Mouse (Mus musculus) limb, embryonic 11.5 days (tissue): Measurements from ENCODE around the gene Hoxb3. TPM values are rescaled to one million over a fixed set of nuclear protein-coding genes. Genes with fewer than 3 reads are reported as not detected.

Source experiments
- ATAC-seq: fragments of 200-750 bp; cut with Nextera tagmentation; 2 replicates; pipeline ENCODE4 v1.8.0; 2017; ENCODE audit warnings: low read depth; ENCODE audit not compliant: insufficient number of reproducible peaks, low FRiP score, low TSS enrichment
- DNase-seq: peaks from one replicate; pipeline ENCODE4 v3.0.0-alpha.2; 2015; ENCODE audit warnings: low spot score
- H3K27ac ChIP-seq: fragments of 300-500 bp; sonication (generic); replicated peaks from 2 replicates; pipeline ENCODE4 v1.5.1; 2014; ENCODE audit warnings: low read depth, mild to moderate bottlenecking, low read length
- H3K27me3 ChIP-seq: fragments of 300-500 bp; sonication (generic); 2 replicates; pipeline ENCODE4 v1.6.1; 2014; ENCODE audit warnings: mild to moderate bottlenecking, low read length, mixed read lengths; ENCODE audit not compliant: control insufficient read depth, insufficient read depth
- H3K36me3 ChIP-seq: fragments of 300-500 bp; sonication (generic); 2 replicates; pipeline ENCODE4 v1.6.1; 2014; ENCODE audit warnings: mild to moderate bottlenecking, low read length, moderate library complexity, mixed read lengths; ENCODE audit not compliant: control insufficient read depth, insufficient read depth
- H3K4me1 ChIP-seq: fragments of 300-500 bp; sonication (generic); 2 replicates; pipeline ENCODE4 v1.6.1; 2014; ENCODE audit warnings: low read length, mixed read lengths; ENCODE audit not compliant: control insufficient read depth, insufficient read depth
- H3K4me2 ChIP-seq: fragments of 300-500 bp; sonication (generic); 2 replicates; pipeline ENCODE4 v1.6.1; 2014; ENCODE audit warnings: low read depth, mild to moderate bottlenecking, moderate library complexity; ENCODE audit not compliant: severe bottlenecking
- H3K4me3 ChIP-seq: fragments of 300-500 bp; sonication (generic); 2 replicates; pipeline ENCODE4 v1.5.1; 2014; ENCODE audit warnings: low read depth, low read length
- H3K9ac ChIP-seq: fragments of 300-500 bp; sonication (generic); 2 replicates; pipeline ENCODE4 v1.6.1; 2014; ENCODE audit warnings: mild to moderate bottlenecking, low read length
- H3K9me3 ChIP-seq: fragments of 300-500 bp; sonication (generic); 2 replicates; pipeline ENCODE4 v1.6.1; 2016; ENCODE audit warnings: low read length; ENCODE audit not compliant: control insufficient read depth
- WGBS: fragments of 180-500 bp; shearing (Covaris S2); extraction: QIAGEN DNeasy Blood & Tissue Kit; methylation state at CpG from one replicate; pipeline ENCODE4 v1.1.7; 2014; 5-methylcytosine and 5-hydroxymethylcytosine counted together
- polyA plus RNA-seq: library from polyadenylated mRNA; unstranded; fragments of >200 nt; fragmentation: Nextera tagmentation; extraction: Ambion mirVana; gene quantifications from 2 replicates; pipeline ENCODE4 v1.2.1, GENCODE M21; 2014

Hoxb3 gene
- polyA plus RNA-seq, 1 experiment from 2014 or later = 0.68 TPM

DNA sequence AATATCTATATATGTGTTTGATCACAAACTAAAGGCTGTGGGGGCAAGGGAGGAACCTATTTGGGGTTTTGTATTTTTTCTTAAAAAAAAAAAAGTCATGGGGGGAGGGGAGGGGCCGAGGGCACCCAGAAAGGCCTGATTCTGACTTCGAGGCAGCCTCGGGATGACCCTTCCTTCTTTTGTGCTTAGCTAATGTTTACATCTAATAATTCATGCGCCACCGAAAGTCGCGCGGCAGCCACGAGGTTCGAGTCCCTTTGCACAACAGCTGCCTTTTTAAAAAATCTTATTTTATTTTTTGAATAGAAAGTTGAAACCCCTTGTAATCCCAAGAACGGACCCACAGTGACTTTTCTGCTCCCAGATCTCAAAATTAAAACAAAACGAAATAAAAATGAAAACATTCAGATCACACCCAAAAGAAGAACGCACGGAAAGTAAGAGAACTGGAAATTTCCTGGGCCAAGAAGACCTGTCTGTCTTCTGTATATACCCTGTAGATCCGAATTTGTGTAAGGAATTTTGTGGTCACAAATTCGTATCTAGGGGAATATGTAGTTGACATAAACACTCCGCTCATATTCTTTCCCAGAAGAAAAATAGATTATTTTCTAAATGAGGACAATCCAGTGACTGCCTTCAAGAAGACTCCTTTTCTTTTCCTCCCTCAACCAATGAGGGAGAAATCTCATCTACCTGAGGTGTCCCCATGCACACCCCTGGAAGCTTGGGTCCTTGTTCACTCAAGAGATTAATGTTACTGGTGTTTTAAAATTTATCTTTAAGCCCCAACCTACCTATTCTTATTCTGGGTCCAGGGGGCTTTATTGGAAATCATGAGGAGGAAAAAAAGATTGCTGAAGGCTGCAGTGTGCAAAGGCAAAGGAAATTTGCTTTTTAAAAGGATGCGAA is 6.2 kb upstream of the Hoxb3 start:
- peaks cover 83% of the 10 kb centered on the region for H3K27me3 ChIP-seq
- no peak overlapping the region for H3K27ac ChIP-seq
- 4% methylated on average over 18 of the region's 18 CpGs for WGBS
- no peak overlapping the region for H3K4me3 ChIP-seq
- H3K9me3 ChIP-seq = no peaks in the 10 kb centered on the region
- no peaks in the 10 kb centered on the region for H3K36me3 ChIP-seq
- DNase-seq (no peak), ATAC-seq (no peak)
- no peak overlapping the region for H3K4me2 ChIP-seq
- H3K4me1 ChIP-seq = peaks cover 25% of the 10 kb centered on the region
- H3K9ac ChIP-seq = no peak overlapping the region

DNA sequence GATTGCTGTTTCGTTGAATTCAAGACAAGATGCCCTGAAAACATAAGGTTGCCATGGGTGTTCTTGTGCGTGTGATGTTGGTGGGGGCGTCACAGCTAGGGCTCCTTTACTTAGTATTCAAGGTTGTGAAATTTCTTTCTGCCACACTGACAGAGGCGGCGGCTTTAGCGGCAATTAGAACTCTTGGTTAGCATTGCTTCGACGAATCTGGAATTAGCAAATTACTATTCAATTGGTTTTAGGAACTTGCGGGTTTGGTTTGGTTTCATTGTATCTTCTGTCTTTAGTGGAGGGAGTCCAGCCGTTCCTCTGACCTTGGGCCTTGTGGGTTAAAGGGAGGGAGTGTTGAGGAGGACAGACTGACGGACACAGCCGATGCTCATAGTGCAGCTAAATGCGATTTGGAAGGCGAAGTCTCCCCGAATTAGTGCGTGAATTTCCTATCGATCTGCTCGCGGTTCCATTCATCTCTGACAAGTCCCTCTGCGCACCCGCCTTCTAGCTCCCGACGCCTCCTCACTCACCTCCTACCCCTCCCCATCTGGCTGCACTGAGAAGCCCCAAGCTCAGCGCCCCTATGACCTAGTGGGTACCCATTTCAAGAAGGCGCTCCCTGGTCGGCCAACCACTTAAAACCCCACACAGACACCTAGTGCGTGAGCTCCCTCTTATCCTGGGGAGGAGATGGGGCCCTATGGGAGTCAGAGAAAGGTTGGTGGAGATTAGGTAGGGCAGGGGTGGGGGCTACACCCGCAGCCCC is 5.3 kb upstream of the Hoxb3 start, which contains the start of gene Hoxb4:
Gene Hoxb4 (plus strand): TSS at position 660 of the 760 bp plus-strand sequence.
- ATAC-seq (0 out of 2 replicates have a peak, but pooled peaks have one; percentile 17), DNase-seq (no peak)
- Histone ChIP-seq H3K27ac (peak within 1 kb of the TSS; percentile 89), H3K4me2 (peak within 1 kb of the TSS; percentile 89), H3K4me1 (peaks cover 20% of the 10 kb centered on the region), H3K9me3 (no peaks in the 10 kb centered on the region), H3K27me3 (peaks cover 82% of the 10 kb centered on the region), H3K4me3 (peak within 1 kb of the TSS; percentile 38), H3K9ac (peak within 1 kb of the TSS; percentile 50), H3K36me3 (no peaks in the 10 kb centered on the region)
- 1% methylated on average over 28 of the region's 28 CpGs for WGBS

DNA sequence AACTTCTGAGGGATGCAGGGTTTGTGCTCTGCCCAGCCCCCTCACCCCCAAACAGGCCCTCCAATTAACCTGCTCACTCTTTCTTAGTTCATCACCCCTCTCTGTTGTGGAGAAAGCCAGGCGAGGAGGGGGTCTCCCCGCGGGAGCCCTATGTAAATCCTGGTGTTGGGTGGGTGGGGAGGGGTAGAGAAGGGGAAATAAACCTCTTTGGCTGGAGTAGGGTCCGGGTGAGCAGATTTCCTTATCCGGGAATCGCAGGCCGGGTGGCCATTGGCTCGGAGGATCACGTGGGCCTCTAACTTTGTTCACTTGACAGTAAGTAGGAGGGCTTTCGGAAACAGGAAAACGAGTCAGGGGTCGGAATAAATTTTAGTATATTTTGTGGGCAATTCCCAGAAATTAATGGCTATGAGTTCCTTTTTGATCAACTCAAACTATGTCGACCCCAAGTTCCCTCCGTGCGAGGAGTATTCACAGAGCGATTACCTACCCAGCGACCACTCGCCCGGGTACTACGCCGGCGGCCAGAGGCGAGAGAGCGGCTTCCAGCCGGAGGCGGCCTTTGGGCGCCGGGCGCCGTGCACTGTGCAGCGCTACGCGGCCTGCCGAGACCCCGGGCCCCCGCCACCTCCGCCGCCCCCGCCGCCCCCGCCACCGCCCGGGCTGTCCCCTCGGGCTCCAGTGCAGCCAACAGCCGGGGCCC is 4.6 kb upstream of the Hoxb3 start:
- Histone ChIP-seq H3K36me3 (no peaks in the 10 kb centered on the region), H3K9me3 (no peaks in the 10 kb centered on the region), H3K27me3 (peaks cover 80% of the 10 kb centered on the region), H3K4me1 (peaks cover 20% of the 10 kb centered on the region), H3K27ac (peak overlapping the region; percentile 89), H3K4me2 (peak overlapping the region; percentile 89), H3K4me3 (peak overlapping the region; percentile 38), H3K9ac (peak overlapping the region; percentile 50)
- DNase-seq (peak; percentile 81), ATAC-seq (peak; percentile 69)
- WGBS = under 1% methylated on average over 41 of the region's 45 CpGs

DNA sequence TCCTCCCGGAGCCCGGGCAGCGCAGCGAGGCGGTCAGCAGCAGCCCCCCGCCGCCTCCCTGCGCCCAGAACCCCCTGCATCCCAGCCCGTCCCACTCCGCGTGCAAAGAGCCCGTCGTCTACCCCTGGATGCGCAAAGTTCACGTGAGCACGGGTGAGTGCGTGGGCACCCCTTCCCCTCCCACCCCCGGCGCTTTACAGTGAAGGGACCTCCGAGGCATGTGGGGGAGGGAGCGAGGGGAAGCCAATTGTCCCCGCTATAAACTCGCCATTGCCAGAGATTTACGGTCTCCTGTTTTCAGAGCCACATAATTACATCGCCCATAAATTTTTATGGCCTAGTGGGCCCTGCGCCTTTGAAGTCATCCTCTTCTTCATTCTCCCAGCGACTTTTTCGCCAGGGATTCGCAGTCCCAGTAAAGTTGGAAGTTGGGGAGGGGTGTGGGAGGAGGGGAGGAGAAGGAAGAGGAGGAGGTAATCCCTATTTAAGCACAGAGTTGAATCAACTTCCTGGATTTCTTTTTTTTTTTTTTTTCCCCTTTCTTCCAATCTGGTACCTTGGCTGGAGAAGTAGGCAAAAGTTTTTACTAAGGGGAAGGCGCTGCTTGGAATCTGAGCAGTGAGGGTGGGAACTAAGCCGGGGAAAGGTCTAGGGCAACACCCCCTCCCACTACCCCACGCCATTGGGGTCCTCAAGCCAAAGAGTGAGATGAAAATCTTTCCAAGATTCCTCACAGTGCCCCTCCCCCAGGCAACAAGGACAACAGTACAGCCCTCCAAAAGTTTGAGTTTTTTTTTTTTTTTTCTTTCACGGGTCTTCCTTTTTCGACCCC is 3.8 kb upstream of the Hoxb3 start:
- peak overlapping the region; percentile 89 for H3K4me2 ChIP-seq

DNA sequence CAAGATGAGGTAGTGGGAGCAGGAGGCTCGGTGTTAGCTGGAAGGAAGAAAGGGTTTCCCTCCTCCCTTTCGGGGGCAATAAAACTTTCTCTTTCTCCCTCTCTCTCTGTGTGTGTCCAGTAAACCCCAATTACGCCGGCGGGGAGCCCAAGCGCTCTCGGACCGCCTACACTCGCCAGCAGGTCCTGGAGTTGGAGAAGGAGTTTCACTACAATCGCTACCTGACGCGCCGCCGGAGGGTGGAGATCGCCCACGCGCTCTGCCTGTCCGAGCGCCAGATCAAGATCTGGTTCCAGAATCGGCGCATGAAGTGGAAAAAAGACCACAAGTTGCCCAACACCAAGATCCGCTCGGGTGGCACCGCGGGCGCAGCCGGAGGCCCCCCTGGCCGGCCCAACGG is 3.2 kb upstream of the Hoxb3 start:
- Histone ChIP-seq H3K27me3 (peaks cover 80% of the 10 kb centered on the region), H3K4me3 (peak overlapping the region; percentile 38), H3K4me1 (peaks cover 19% of the 10 kb centered on the region), H3K4me2 (peak overlapping the region; percentile 89), H3K9ac (peak overlapping the region; percentile 52), H3K9me3 (no peaks in the 10 kb centered on the region), H3K36me3 (no peaks in the 10 kb centered on the region), H3K27ac (peak overlapping the region; percentile 47; the same call in 1 of the 2 replicates)
- ATAC-seq (no peak), DNase-seq (peak; percentile 71)
- under 1% methylated on average over 29 of the region's 29 CpGs for WGBS

More for the DNA sequence above, 3.8 kb upstream of the Hoxb3 start:
- peaks cover 80% of the 10 kb centered on the region for H3K27me3 ChIP-seq
- peak overlapping the region; percentile 38 for H3K4me3 ChIP-seq
- ATAC-seq = peak; percentile 28
- H3K9ac ChIP-seq = peak overlapping the region; percentile 50; the same call in 1 of the 2 replicates
- peaks cover 22% of the 10 kb centered on the region for H3K4me1 ChIP-seq
- H3K36me3 ChIP-seq = no peaks in the 10 kb centered on the region
- WGBS = 0% methylated on average over 32 of the region's 34 CpGs
- H3K27ac ChIP-seq = peak overlapping the region; percentile 89
- peak; percentile 82 for DNase-seq
- no peaks in the 10 kb centered on the region for H3K9me3 ChIP-seq

DNA sequence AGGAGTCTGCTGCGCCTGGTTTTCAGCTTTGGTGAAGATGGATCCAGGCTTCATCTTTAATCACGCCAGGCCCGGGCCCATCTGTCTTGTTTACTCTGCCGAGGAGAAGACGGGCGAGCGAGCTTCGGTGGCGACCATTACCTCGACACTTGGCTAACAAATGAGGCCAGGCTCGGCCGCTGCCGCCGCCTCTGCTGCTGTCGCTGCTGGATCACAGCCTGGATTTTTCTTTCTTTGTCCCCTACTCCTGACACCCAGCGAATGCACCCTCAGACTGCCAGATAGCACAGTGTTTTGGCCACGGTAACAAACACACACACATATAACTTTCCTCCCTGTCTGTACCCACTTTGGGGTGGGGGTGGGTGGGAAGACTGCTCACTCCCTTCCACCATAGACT is 2.4 kb upstream of the Hoxb3 start:
- peak overlapping the region; percentile 89 for H3K4me2 ChIP-seq
- H3K9me3 ChIP-seq = no peaks in the 10 kb centered on the region
- WGBS = under 1% methylated on average over 17 of the region's 17 CpGs
- H3K4me1 ChIP-seq = peaks cover 16% of the 10 kb centered on the region
- no peaks in the 10 kb centered on the region for H3K36me3 ChIP-seq
- 0 out of 2 replicates have a peak overlapping the region, but pooled peaks have one; percentile 18 for H3K9ac ChIP-seq
- H3K27me3 ChIP-seq = peaks cover 79% of the 10 kb centered on the region
- no peak overlapping the region for H3K27ac ChIP-seq
- ATAC-seq = no peak
- H3K4me3 ChIP-seq = no peak overlapping the region
- peak; percentile 60 for DNase-seq

GRCm38 (mm10) chr11:96321846-96322245 is 1.3 kb upstream of the Hoxb3 start:
- Histone ChIP-seq H3K27ac (no peak overlapping the region), H3K27me3 (peaks cover 81% of the 10 kb centered on the region), H3K9me3 (no peaks in the 10 kb centered on the region), H3K4me3 (no peak overlapping the region), H3K4me1 (peaks cover 20% of the 10 kb centered on the region), H3K9ac (no peak overlapping the region), H3K4me2 (no peak overlapping the region), H3K36me3 (no peaks in the 10 kb centered on the region)
- ATAC-seq = no peak
- DNase-seq = no peak
- WGBS = 7% methylated on average over 5 of the region's 5 CpGs
